Mouse (Mus musculus): ENCODE measurements around the gene Abhd15.
"Not testable (repeated sequence)": the region's sequence is repeated elsewhere in the genome, so short reads cannot be mapped to it uniquely, and the experiment has no call there.

The Abhd15 gene

DNA sequence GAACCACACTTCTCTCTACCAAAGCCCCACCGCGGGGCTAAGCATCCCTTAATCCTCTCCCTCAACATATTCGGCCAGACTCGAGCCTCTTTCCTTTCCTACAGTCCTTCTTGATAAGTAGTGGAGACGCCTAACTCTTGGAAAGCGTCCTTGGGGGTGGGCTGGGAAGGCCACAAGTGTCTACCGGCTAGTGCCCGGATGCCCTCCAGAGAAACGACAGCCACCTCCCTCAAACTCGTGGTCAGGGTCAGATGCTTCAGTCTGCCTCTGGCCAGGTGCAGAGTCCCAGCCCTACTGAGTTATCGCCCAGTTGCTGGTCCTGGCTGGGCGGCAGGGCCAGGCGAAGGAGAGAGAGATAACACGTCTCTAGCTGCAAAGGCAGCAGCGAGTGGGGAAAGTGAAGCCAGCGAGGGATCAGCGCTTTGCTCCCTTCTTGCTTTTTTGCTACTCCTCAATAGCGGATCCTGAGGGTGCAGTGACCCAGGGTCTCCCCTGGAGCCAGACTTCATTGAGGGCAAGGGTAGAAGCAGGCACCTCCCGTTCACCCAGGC lies 565 bp upstream of the Abhd15 start:
- no peak for DNase-seq

DNA sequence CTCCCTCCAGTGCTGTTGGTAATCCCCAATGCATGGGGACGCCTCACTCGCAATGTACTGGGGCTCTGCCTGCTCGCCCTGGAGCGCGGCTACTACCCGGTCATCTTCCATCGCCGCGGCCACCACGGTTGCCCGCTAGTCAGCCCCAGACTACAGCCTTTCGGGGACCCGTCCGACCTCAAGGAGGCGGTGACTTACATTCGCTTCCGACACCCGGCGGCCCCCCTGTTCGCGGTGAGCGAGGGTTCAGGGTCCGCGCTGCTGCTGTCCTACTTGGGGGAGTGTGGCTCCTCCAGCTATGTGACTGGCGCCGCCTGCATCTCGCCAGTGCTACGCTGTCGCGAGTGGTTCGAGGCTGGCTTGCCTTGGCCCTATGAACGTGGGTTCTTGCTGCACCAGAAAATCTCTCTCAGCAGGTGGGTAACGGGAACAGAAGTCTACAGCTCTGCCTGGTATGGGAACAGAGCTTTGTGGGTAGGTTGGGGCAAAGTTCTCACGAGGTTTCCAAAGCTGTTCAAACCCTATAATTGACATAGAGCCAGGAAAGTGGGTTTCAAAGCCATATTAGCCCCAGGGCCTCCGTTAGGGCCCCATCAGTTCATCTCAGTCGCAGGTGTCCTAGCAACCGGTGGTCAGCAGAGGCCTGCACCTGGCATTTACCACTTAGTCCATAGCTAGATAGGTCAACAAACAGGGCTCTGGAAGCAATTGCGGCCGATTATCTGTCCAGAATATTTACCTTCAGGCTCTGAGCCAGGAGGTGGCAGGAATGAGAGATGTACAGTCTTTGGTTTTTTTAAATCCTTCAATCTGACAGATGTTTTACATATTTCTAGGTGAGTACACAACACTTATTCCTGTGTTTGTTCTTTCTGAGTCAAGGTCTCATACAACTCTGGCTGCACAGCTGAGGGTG lies 974 bp downstream of the Abhd15 start, which contains the start of gene Trp53i13:
Gene Trp53i13 (minus strand): TSS at position 344 of the 916 bp plus-strand sequence.
- peak; percentile 68 for DNase-seq

DNA sequence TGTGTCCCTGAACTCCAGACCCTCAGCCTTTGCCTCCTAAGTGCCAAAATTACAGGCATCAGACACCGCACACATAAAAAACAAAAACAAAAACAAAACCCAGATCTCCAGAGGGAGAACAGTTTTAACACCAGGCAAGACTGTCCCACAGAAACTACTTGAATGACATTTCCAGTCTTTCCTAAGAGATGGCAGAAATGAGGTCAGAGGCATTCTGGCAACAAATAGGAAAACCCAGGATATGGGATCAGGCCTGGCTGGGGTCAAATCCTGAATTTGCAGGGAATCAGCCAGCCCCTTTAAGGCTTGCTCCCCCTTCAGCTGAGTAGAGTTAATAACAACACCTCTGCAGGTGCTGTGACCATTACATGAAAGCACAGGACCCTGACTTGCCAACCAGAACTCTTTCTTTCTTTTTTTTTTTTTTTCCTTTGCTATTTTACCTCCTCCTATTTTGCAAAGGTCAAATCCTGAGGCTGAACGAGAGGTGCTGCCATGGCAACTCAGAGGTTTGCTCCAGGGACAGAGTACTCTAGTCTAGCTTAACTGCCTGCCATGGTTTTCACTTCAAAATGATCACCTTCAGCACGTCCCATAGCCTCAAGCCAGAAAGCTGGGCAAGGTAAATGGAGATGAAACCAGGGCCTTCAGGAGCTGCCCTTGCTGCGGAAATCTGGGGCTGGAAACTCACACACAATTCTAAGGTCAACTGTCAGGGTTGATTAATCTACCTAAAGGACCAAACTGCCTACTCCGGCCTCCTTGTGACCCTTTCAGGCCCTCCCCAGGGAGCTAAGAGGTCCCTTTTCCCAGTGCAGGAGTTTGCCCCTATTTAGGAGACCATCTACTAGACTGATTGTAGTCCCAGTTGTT lies 1.9 kb downstream of the Abhd15 start:
- no peak for DNase-seq

DNA sequence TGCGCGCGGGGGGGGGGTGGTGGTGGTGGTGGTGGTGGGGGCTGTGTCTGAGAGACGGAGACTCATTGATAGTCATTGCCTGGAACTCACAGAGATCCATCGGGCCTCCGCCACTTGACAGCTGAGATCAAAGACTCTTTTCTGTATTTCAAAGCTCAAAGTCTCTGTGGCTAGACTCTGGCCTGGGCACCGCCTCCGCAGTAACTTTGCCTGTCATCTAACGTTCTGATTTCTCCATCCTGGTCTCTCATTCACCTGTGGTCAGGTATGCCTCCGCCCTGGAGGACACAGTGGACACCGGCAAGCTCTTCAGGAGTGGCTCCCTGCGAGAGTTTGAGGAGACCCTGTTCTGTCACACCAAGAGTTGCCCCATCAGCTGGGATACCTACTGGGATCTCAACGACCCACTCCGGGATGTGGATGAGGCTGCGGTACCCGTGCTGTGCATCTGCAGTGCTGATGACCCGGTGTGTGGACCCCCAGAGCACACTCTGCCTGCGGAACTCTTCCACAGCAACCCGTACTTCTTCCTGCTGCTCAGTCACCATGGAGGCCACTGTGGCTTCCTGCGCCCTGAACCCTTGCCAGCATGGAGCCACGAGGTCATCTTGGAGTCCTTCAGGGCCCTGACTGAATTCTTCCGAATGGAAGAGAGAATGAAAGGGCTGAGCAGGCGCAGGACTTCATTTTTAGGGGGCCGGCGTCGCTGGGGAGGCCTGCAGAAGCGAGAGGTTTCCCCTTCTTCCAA lies 3.3 kb downstream of the Abhd15 start:
- DNase-seq = peak; percentile 65

DNA sequence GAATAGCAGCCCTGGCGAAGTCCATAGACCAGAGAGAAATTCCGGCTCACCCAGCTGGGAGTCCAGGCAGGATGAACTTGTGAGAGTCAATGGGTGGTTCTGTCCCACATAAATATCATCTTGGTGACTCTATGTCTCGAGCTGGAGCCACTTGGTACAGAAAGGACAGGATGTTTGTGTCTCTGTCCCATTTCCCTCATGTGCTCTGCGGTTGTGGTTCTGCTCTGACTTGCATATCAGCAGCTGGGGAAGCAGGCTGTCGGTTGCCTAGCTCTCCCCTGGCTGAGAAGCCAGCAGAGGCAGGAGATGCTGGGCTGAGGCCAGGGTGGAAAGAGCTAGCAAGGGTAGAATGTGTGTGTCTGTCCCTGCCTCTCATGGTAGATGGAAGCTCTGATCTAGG lies 4.1 kb downstream of the Abhd15 start, which contains the start of gene Gm10392:
Gene Gm10392 (minus strand): TSS at position 156 of the 400 bp plus-strand sequence.
- peak; percentile 86 for DNase-seq

DNA sequence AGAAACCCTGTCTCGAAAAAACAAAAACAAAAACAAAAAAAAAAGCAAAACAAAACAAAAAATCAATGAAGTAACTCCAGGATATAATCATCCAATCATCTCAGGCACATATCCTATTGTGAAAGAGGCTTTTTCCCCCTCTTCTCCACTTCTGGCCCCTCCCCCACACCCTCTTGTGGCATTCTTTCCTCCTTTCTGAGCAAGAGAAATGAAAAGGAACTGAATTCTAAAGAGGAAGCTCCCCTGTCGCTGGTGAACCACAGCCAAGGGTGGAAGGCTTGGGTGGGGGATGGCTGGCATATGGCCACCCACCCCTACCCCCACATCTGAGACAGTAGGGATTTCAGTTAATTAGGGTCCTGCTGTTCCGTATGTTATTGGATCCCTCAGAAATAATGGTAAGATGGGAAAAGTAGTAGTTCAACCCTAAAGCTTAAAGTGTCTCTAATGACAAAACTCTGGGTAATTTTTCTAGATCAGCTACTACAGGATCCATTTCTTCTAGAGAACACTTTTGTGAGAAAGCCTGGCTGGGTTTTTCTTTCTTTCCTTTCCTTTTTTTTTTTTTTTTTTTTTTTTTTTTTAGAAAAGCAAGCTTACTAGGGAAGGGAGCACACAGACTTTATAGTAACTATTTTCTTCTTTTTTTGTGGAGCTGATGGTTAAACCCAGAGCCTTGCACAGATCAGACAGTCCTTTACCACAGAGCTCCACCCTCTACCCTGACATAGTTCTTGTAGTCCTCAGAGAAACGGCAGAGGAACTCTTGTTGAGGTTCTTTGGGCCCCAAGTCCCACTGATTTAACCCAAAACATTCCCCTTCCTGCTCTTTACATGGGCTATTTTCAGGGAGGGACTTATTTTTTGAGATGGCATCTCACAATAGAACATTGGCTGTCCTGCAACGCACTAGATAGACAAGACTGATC lies 5.9 kb downstream of the Abhd15 start:
- DNase-seq = peak; percentile 75

GRCm38 (mm10) chr11:77525804-77526486 lies 11.0 kb downstream of the Abhd15 start:
- no peak for DNase-seq

DNA sequence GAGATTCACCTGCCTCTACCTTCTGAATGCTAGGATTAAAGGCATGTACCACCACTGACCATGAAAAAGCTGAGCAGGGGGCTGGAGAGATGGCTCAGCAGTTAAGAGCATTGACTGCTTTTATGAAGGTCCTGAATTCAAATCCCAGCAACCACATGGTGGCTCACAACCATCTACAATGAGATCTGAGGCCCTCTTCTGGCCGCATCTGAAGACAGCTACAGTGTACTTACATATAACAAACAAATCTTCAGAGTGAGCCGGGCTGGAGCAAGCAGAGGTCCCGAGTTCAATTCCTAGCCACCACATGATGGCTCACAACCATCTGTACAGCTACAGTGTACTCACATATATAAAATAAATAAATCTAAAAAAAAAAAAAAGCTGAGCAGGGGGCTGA lies 13.5 kb downstream of the Abhd15 start:
- not testable (repeated sequence) for DNase-seq

DNA sequence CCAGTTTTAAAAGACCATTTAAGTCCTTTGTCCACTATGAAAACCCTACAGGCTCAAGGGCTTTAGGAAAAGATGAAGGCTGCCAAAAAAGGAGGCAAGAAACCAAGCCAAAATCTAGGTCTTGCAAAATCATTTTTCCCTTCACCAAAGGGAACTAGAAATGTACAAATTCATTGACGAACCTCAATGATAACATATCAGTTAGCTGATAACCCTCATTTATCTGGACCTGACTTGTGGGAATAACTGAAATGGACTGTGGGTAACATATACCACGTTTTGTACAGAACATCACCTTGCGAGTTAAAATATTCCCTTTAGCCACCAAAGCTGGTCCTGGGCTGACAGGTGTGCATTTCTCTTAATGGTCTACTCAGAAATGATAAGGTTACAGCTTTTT lies 14.7 kb downstream of the Abhd15 start:
- no peak for DNase-seq

GRCm38 (mm10) chr11:77530862-77531261 lies 15.9 kb downstream of the Abhd15 start:
- no peak for DNase-seq

DNA sequence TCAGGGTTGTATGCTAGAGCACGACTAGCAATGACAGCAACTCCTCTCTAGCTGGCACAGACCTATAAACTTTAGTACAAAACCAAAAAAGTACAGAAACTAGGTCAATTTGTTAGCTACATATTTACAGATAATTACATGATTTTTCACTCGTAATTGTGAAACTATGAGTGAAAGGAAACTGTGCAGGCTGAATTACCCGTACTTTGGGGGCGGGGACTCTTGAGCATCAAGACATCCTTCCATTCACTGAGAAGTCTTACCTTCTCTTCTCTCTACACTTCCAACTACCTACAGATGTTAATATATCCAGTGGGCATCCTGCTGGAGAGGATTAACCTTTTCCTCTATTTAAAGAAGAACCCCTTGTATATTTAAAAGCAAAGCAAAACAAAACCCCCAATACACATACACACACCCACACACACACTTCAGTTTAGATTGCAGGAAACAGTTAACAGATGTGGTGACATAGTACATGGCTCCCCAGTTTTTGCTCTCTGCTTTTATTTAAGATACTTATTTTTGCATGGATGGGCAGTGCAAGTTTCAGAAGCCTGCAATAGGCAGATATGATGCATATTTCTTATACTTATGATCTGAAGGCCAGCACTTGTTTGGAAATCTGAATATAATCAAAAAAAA lies 17.4 kb downstream of the Abhd15 start:
- DNase-seq = no peak

DNA sequence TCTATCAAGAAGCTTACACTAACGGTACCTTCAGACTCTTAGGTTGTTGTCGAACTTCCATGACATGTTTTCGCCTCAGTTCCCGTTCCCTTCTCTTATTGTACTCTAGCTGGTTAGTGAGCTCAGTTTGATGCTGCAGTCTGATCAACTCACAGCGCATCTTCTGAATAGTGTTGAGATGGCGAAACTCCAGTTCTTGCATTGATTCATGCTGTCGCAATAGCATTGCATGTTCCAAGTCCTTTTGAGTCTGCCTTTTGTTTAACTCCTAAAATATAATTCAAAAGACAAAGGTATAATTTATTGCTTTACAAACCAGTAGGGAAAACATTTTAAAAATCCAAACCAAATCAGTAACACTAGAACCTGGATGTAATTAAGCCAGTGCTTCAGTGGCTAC lies 30.3 kb downstream of the Abhd15 start:
- DNase-seq = no peak

DNA sequence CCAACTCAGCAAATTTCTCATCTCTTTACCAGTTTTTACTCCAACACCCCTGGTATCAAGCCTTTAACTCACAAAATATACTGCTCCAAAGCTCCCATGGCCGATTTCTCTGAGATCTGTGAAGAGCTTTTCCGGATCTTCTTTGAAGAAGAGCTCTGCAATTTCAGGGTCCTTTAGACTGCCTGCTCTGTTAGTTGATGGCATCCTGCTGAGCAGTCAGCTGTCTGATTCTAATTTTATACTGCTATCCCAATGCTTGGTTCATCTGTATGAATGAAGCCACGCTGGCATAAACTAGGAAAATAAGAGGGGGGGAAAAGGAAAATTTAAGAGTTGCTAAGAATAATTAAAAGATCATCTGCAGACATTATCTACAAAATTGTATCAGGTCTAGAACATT lies 70.3 kb downstream of the Abhd15 start:
- DNase-seq = no peak
